Mouse (Mus musculus): ENCODE measurements at regions not wholly inside any gene's neighbourhood (a gene's known extent, or its start where the extent isn't known, plus 50 kb on each side); places are given as distances from the start of the nearest gene placed in this dataset.
"Not testable (repeated sequence)": the region's sequence is repeated elsewhere in the genome, so short reads cannot be mapped to it uniquely, and the experiment has no call there.

GRCm38 (mm10) chr10:99320797-99321196 lies 57.8 kb downstream of the Dusp6 start:
- DNase-seq (ENCODE audit: low spot score in 2 of 2) = no peak

DNA sequence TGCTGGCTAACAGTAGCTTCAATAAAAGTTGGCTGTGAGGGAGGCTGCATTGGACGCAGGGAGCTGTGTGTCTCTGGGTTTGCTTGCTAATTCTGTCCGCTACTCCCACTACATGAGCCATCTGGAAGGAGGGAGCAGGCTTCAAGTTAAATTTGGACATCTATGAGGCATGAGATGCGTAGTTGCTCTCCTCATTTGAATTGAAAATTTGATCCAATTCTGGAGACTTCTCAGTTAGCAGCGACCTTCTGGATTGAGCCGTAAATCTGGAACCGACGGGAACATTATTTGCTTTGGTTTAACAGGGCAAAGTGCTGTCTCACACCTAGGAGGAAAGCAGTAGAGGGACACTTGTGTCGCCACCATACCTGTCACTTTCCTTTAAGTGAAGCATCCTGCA lies 60.3 kb downstream of the Dusp6 start:
- DNase-seq (ENCODE audit: low spot score in 2 of 2) = no peak

DNA sequence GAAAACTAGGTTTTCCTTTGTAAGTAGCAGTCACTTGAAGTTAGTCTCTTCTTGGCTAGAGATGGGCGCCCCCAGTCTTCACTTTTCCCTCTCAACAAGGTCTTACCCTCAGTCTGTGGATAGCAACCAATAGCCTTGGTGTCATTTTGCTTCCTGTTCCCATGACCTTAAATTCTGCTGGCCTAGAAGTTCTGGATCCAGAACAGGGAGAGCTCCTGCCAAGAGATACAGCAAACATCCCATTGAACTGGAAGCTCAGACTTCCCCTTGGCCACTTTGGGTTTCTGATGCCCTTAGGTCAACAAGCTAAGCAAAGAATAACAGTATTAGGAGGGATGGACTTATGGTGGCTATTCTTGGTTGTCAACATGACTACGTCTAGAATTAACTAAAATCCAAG lies 64.5 kb downstream of the Dusp6 start:
- no peak for DNase-seq (ENCODE audit: low spot score in 2 of 2)

DNA sequence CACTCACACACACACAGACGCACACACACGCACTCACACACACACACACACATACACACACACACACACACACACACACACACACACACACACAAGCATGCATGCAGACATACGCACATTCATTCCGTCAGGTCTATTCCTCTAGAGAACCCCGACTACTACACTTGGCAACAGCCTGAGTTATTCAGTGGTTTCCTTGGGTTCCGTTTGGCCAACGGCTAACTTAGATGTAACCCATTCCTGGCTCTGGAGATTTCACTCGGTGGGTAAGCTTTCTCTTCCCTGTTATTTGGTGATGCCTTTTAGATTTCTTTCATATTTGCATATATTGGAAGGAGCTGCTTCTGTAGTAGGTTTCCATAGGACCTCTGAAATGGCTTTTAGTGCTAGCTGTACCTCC lies 65.5 kb downstream of the Dusp6 start:
- DNase-seq (ENCODE audit: low spot score in 2 of 2) = no peak

DNA sequence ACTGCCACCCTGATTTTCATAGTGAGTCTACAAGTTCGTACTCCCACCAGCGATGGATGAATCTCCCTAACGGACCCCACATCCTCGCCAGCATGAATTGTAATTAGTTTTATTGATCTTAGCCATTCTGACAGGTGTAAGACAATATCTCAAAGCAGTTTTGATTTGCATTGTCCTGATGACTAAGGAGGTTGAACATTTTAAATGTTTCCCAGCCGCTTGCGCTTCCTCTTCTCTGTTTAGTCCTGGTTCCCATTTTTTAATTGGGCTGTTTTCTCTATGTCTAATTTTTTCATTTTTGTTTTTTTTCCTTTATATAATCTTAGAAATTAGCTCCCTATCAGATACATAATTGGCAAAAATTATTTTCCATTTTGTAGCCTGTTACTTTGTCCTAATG lies 66.4 kb downstream of the Dusp6 start:
- no peak for DNase-seq (ENCODE audit: low spot score in 2 of 2)

DNA sequence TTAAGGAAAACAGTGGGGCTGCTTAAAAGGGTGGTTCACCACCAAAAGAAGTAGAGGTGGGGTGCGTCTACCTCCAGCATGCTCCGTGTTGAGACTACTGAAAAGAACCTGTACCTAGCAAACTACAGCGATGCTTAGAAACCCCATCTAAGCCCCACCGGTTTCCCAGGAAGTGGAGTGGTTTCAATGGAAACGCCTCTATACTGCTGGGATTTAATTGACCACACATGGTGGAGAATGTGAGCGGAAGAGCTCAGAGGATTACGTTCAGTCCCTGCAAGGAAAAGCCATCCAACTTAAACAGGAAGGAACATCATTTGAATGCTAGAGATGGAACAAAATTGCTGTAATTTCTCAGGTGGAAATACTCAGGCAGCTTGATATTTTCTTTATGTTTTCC lies 67.5 kb downstream of the Dusp6 start:
- DNase-seq (ENCODE audit: low spot score in 2 of 2) = no peak

DNA sequence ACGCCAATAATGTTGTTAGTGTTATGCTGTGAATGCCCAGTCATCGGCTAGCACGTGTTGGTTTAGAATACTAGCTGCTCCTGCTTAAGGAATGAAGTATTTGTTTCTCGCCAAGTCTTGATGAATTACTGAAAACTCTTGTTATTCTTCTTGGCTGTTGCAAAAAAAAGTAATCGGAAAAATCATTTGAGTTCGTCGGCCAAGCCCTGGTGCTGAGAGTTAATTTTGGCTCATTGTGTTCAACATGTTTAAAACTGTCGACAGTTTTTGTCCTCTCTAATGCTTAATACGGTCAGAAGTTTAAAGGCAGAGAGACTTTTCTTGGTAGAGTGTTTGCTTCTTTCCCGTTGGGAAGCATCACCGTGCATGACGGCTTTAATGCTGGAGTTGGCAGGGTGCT lies 68.8 kb downstream of the Dusp6 start:
- no peak for DNase-seq (ENCODE audit: low spot score in 2 of 2)

DNA sequence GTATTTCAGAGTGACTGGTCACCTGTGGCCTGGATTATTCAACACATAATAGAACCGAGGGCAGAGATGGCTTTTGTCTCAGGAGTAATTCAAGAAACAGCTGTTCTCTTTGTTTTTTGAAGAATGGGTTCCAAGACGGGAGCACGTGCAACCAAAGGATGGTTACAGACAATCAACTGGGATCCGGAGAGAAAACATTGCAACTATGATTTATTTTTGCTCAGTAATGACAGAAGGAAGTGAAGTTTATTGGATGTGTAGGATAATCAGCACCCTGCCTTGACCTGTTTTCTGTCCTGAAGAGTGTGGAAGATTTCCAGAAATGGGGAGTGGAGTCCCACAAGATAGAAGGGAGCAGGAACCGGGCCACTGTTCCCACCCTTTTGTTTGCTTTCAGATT lies 70.8 kb downstream of the Dusp6 start:
- DNase-seq (ENCODE audit: low spot score in 2 of 2) = no peak

DNA sequence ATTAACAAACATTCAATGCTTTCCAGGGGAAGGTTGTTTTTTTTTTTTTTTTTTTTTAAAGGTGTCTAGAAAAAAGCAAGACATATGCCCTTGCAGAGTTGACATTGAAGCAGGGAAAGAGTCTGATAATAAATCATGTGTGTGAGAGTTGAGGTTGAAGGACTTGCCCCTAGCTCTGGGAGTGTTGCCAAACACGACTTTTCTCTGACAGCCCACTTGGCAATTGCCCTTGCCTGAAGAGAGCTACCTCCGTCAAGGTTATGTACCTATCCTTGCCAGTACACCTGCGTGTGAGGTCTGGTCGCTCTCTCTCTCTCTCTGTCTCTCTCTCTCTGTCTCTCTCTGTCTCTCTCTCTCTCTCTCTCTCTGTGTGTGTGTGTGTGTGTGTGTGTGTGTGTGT lies 73.1 kb downstream of the Dusp6 start:
- no peak for DNase-seq (ENCODE audit: low spot score in 2 of 2)

- DNase-seq (ENCODE audit: low spot score in 2 of 2) = not testable (repeated sequence)
Observed at GRCm38 (mm10) chr10:99338790-99339189, 75.8 kb downstream of the Dusp6 start.

- DNase-seq (ENCODE audit: low spot score in 2 of 2) = peak; percentile 58 to 63
Observed at GRCm38 (mm10) chr10:99339291-99339912, 76.4 kb downstream of the Dusp6 start.

GRCm38 (mm10) chr10:99340057-99340456 lies 77.0 kb downstream of the Dusp6 start:
- not testable (repeated sequence) for DNase-seq (ENCODE audit: low spot score in 2 of 2)

GRCm38 (mm10) chr10:99349125-99349716 lies 86.2 kb downstream of the Dusp6 start:
- DNase-seq (ENCODE audit: low spot score in 2 of 2) = no peak

DNA sequence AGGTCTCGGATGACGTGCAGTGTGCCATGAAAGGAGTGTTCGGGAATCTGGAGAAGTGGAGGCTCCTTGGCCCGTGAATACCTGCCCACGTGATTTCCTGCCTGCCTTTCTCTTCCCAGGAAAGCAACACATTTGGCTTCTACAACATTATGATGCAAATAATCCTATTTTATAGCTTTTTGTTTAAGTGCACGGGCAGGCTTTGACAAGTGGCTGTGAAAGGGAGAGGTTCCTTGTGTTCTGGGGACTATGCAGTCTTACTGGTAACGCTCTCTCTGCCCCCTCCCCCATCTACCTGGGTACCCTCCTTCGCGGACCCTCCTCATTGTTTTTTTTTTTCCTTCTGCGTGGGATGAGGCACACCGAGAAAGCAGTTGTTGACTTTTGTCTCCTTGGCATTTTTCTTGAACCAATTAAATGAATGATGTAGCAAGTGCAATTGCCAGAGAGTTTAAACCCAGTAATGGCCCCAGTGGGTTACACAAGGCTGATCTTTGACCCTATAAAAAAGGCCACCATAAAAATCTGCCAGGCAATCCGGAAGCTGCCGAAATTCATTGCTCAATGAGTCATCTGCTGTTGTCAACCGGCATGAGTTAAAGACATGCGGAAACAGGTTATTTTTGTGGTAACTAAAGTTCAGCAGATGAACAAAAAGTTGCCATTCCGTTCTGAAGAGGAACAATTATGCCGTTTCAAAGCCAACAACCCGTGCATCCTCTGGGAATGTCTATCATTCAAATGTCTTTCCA lies 90.7 kb downstream of the Dusp6 start:
- DNase-seq (ENCODE audit: low spot score in 2 of 2) = peak; percentile 13 to 28

- no peak for DNase-seq (ENCODE audit: low spot score in 2 of 2)
Observed at GRCm38 (mm10) chr10:99354352-99354751, 91.3 kb downstream of the Dusp6 start.

- no peak for DNase-seq (ENCODE audit: low spot score in 2 of 2)
Observed at GRCm38 (mm10) chr10:99355303-99355702, 92.3 kb downstream of the Dusp6 start.

DNA sequence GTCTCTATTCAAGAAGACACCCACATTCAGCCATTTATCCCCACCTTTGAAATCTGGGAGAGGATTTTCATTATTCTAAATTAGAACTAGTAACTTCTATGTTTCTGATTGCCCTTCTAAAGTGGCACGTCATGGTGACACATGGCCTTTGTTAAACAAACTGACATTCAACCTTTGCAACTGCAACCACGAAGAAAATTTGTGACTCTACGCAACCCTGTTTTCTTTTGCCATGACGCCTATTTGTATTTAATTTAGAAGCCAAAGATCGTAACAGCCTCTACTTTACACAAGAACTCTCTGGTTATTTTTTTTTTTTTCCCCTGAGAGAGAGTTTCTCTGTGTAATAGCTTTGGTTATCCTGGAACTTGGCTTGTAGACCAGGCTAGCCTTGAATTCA lies 93.2 kb downstream of the Dusp6 start:
- no peak for DNase-seq (ENCODE audit: low spot score in 2 of 2)

- no peak for DNase-seq (ENCODE audit: low spot score in 2 of 2)
Observed at GRCm38 (mm10) chr10:99356883-99357282, 93.9 kb downstream of the Dusp6 start.

- DNase-seq (ENCODE audit: low spot score in 2 of 2) = no peak
Observed at GRCm38 (mm10) chr10:99357347-99357746, 94.3 kb downstream of the Dusp6 start.

DNA sequence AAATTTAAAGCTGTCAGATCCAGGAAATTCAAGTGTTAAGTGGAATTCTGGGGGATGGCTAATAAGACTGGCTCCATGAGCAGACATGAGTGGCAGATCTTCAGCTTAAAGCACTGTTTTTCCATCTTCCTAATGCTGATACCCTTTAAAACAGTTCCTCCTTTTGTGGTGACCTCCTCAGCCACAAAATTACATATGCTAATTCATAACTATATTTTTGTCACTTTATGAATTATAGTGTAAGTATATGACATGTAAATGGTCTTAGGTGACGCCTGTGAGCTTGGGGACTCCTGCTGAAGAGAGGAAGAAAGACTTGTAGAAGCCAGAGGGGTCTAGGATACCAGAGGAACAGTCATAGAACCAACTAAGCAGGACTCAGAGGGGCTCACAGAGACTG lies 95.2 kb downstream of the Dusp6 start:
- no peak for DNase-seq (ENCODE audit: low spot score in 2 of 2)

- DNase-seq (ENCODE audit: low spot score in 2 of 2) = no peak
Observed at GRCm38 (mm10) chr10:99359439-99359866, 96.4 kb downstream of the Dusp6 start.

GRCm38 (mm10) chr10:99360601-99361000 lies 97.6 kb downstream of the Dusp6 start:
- not testable (repeated sequence) for DNase-seq (ENCODE audit: low spot score in 2 of 2)

DNA sequence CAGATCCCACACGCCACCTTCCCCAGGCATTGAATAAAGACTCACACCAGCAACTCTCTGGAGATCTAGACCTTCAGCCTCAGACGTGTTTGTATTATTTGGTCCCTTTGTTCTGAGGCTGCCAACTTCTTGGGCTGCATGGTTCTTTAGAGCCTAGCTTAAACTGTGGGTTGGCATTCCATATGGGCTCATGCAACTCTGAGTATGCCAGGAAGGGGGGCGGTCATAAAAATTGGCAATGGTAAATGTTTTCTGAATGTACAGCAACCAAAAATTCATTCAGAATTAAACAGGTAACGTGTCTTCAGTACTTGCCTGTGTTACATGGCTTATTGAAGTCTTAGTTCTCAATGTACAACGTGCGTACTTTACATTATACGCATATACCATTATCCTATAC lies 103.1 kb downstream of the Dusp6 start:
- DNase-seq (ENCODE audit: low spot score in 2 of 2) = no peak

All from natural killer cell, adult 2 months (primary cell).